Mouse (Mus musculus) E14TG2a.4 (cell line): ENCODE measurements around the gene Tmem132a.

ENCODE experiments used
- H3K27me3 ChIP-seq: 2 replicates; pipeline ENCODE4 v1.6.1; 2014; ENCODE audit warnings: low read length, control low read depth; ENCODE audit not compliant: insufficient read depth
- H3K36me3 ChIP-seq: 2 replicates; pipeline ENCODE4 v1.6.1; 2014; ENCODE audit warnings: low read length, control low read depth; ENCODE audit not compliant: insufficient read depth
- H3K4me1 ChIP-seq: replicated peaks from 2 replicates; pipeline ENCODE4 v1.6.1; 2014; ENCODE audit warnings: low read depth, low read length, control low read depth
- H3K4me3 ChIP-seq: replicated peaks from 2 replicates; pipeline ENCODE4 v1.5.1; 2014; ENCODE audit warnings: mild to moderate bottlenecking, low read length
- H3K9me3 ChIP-seq: 2 replicates; pipeline ENCODE4 v1.6.1; 2014; ENCODE audit warnings: low read length, control low read depth
- CTCF ChIP-seq: conservative IDR thresholded peaks from 2 replicates; pipeline ENCODE4 v1.5.1; 2014; ENCODE audit warnings: low read length
- NANOG ChIP-seq: IDR thresholded peaks from 2 replicates; pipeline ENCODE4 v1.6.1; 2014; ENCODE audit warnings: borderline replicate concordance, low read length, mixed read lengths
- POU5F1 ChIP-seq: IDR thresholded peaks from 2 replicates; pipeline ENCODE4 v1.6.1; 2014; ENCODE audit warnings: low read length, borderline replicate concordance

The Tmem132a gene

GRCm38 (mm10) chr19:10881426-10882154 is 11.8 kb upstream of the Tmem132a start, which contains the start of gene Tmem109:
Gene Tmem109 (minus strand): TSS chr19:10882001.
- Histone ChIP-seq H3K27me3 (no peaks in the 10 kb centered on the region), H3K9me3 (no peaks in the 10 kb centered on the region), H3K4me1 (peaks cover 43% of the 10 kb centered on the region), H3K4me3 (peak within 1 kb of the TSS; percentile 84), H3K36me3 (no peaks in the 10 kb centered on the region)
- TF ChIP-seq POU5F1 (no peak), CTCF (peak; percentile 13; the same call in 1 of the 2 replicates)

- H3K4me3 ChIP-seq = peak overlapping the region; percentile 84
- peaks cover 43% of the 10 kb centered on the region for H3K4me1 ChIP-seq
- H3K27me3 ChIP-seq = no peaks in the 10 kb centered on the region
- no peak for TF ChIP-seq NANOG
- TF ChIP-seq POU5F1 = no peak
- no peak for TF ChIP-seq CTCF
- H3K36me3 ChIP-seq = no peaks in the 10 kb centered on the region
- no peaks in the 10 kb centered on the region for H3K9me3 ChIP-seq
Observed at GRCm38 (mm10) chr19:10880975-10881425, 11.3 kb upstream of the Tmem132a start.

- no peaks in the 10 kb centered on the region for H3K36me3 ChIP-seq
Observed at GRCm38 (mm10) chr19:10880085-10880974, 10.6 kb upstream of the Tmem132a start.

GRCm38 (mm10) chr19:10878201-10878837 is 8.6 kb upstream of the Tmem132a start:
- peaks cover 10% of the 10 kb centered on the region for H3K36me3 ChIP-seq
- H3K4me3 ChIP-seq = no peak overlapping the region
- no peak for TF ChIP-seq POU5F1
- no peak for TF ChIP-seq NANOG
- no peak for TF ChIP-seq CTCF
- no peaks in the 10 kb centered on the region for H3K27me3 ChIP-seq
- H3K4me1 ChIP-seq = peaks cover 43% of the 10 kb centered on the region
- no peaks in the 10 kb centered on the region for H3K9me3 ChIP-seq

More at GRCm38 (mm10) chr19:10880085-10880974, 10.6 kb upstream of the Tmem132a start:
- Histone ChIP-seq H3K4me3 (peak overlapping the region; percentile 49; the same call in 1 of the 2 replicates), H3K27me3 (no peaks in the 10 kb centered on the region), H3K4me1 (peaks cover 43% of the 10 kb centered on the region), H3K9me3 (no peaks in the 10 kb centered on the region)
- TF ChIP-seq CTCF (no peak), POU5F1 (no peak), NANOG (no peak)

- peaks cover 31% of the 10 kb centered on the region for H3K27me3 ChIP-seq
- H3K9me3 ChIP-seq = no peaks in the 10 kb centered on the region
- H3K36me3 ChIP-seq = peaks cover 39% of the 10 kb centered on the region
- TF ChIP-seq NANOG (no peak), POU5F1 (no peak), CTCF (no peak)
- peaks cover 29% of the 10 kb centered on the region for H3K4me1 ChIP-seq
- H3K4me3 ChIP-seq = no peak overlapping the region
Observed at GRCm38 (mm10) chr19:10871328-10871961, 1.7 kb upstream of the Tmem132a start.

GRCm38 (mm10) chr19:10870676-10871075 is 936 bp upstream of the Tmem132a start:
- Histone ChIP-seq H3K4me3 (no peak overlapping the region), H3K4me1 (peaks cover 29% of the 10 kb centered on the region), H3K36me3 (peaks cover 43% of the 10 kb centered on the region), H3K9me3 (no peaks in the 10 kb centered on the region), H3K27me3 (peaks cover 34% of the 10 kb centered on the region)
- TF ChIP-seq POU5F1 = no peak
- TF ChIP-seq NANOG = no peak
- no peak for TF ChIP-seq CTCF

GRCm38 (mm10) chr19:10869241-10869885 is 377 bp downstream of the Tmem132a start:
- peaks cover 56% of the 10 kb centered on the region for H3K36me3 ChIP-seq
- no peaks in the 10 kb centered on the region for H3K9me3 ChIP-seq
- H3K4me1 ChIP-seq = peaks cover 29% of the 10 kb centered on the region
- H3K27me3 ChIP-seq = peaks cover 34% of the 10 kb centered on the region
- H3K4me3 ChIP-seq = peak overlapping the region; percentile 87
- TF ChIP-seq CTCF (no peak), NANOG (no peak), POU5F1 (no peak)
